Mouse (Mus musculus): ENCODE results near the gene Duox2.

Gene Duox2

DNA sequence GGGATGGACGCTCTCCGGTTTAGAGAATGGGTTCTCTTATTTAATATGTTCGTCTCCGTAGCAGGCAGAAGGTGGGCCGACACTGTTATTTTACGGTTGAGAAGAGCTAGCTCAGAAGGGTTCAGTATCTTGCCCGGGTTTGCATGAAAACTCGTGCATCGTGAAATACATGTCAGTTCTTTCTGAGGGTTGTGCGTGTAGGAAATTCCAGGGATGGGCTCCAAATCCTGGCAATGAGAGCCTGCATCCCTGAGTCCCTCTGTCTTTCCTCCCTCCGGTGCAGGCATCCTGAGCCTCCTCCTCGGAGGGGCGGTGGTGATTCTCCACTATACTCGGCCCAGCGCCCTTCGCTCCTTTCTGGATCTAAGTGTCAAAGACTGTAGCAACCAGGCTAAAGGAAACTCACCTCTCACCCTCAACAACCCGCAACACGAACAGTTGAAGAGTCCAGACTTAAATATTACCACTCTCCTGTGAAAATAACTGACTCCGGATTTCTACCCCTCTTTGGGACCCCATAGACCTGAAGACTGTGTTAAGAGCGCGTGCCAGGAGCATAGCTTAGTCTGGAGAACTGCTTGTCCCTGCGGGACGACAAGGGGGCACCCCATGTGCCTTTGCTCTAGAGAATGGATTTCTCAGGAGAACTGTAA lies 3.8 kb upstream of the Duox2 start:
- DNase-seq: no peak

DNA sequence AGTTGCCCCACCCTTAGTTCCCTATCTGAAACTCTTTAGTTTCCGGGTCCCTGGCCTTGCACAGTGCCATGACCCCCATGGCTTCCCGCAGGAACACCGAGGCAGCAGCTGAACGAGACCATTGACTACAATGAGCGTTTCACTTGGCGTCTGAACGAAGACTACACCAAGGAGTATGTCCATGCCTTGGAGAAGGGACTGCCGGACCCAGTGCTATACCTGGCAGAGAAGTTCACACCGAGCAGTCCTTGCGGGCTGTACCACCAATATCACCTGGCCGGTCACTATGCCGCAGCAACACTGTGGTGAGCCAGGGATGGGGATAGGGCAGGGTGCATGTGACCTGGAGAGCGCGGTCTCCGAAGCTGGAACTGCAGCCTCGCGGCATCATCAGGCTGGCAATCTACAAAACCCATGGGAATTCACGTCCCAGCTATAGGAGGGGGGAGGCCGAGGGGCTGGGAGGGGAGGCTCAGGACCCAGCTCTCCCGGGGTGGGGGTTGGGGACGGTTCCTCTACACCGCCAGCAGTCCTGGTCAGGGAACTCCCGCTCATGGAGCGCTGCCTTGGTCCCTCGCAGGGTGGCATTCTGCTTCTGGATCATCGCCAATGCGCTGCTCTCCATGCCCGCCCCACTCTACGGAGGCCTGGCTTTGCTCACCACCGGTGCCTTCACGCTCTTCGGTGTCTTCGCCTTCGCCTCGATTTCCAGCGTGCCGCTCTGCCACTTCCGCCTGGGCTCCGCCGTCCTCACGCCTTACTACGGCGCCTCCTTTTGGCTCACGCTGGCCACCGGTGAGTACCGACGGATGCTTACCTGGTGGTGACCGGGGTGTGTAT lies 3.1 kb upstream of the Duox2 start:
- DNase-seq: peak; percentile 47

DNA sequence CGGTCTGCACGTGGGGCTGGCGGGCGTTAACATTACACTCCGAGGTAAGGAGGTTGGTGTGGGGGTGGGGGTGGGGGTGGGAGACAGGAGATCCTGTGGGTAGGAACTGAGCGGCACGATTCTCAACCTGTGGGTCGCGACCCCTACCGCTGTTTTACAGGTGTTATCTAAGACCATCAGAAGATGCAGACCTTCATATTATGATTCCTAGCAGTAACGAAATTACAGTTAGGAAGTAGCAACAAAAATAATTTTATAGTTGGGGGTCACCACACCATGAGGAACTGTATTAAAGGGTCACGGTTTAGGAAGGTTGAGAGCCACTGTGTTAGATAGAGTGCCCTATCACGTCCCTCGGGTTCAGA lies 2.4 kb upstream of the Duox2 start:
- DNase-seq: no peak

DNA sequence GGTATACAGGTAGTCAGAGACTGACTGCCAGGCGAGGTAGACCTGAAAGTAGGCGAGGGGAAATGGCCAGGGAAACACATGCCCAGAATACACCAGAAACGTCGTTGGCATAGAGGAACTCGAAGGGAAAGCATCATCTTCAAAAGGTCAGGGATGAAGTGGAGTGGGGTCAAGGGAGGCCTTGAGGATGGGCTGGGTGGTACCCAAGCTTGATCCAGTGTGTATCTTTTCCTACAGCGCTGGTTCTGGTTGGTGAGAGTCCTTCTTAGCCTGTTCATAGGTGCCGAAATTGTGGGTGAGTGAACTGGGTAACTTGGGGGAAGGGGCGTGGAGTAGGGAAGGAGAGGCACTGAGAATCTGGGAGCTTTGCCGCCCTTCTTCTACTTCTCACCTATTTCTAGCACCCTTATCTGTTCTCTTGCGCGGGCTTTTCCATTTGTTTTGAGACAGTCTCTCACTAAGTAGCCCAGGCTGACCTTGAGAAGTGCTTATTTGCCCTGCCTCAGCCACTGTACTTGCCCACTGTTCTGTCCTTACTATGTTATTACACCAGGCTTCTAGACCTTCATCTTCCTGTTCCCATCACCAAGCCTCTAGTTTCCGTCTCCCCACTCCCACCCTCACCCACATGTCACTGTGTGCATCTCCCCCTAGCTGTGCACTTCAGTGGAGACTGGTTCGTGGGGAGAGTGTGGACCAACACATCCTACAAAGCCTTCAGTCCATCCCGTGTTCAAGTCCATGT lies 1.8 kb upstream of the Duox2 start:
- no peak for DNase-seq

DNA sequence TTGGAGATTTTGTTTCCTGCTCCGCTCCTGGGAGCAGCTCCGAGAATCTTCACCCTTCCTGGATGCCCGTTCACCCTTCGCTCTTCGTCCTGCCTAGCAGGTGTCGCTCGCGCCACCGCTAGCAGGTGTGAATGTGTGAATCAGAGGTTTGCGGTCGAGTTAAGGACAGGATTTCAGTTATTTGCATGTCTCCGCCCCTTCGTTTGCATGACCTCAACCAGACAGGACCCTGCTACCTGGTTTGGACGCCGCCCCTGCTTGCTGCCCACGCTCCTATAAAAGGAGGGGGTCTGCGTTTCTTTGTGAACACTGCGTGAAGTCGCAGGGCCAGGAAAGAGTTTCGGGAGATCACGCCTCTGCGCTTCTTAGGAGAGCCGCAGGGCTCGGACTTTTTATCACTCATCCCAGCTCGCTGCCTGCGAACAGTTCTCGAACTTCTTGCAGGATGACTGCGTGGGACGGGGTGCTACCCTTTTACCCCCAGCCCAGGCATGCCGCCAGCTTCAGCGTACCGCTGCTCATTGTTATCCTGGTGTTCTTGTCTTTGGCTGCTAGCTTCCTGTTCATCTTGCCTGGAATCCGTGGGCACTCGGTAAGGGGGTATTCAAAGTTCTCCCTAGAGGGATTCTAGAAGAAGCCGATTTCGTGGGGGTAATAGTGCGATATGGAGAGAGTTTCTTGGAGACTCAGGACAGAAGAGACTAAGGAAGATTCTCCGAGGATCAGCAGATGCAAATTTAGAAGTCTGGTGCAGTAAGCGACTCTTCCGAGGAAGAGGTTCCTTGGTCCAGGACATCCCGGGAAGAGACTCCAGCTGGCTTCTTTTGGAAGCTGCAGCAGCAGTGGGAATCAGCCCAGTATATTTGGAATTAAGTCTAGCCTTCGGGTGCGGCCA lies 594 bp upstream of the Duox2 start, which contains the start of gene Duoxa2:
Duoxa2 (plus strand) TSS at position 305 of the 895 bp plus-strand sequence.
- DNase-seq: no peak

DNA sequence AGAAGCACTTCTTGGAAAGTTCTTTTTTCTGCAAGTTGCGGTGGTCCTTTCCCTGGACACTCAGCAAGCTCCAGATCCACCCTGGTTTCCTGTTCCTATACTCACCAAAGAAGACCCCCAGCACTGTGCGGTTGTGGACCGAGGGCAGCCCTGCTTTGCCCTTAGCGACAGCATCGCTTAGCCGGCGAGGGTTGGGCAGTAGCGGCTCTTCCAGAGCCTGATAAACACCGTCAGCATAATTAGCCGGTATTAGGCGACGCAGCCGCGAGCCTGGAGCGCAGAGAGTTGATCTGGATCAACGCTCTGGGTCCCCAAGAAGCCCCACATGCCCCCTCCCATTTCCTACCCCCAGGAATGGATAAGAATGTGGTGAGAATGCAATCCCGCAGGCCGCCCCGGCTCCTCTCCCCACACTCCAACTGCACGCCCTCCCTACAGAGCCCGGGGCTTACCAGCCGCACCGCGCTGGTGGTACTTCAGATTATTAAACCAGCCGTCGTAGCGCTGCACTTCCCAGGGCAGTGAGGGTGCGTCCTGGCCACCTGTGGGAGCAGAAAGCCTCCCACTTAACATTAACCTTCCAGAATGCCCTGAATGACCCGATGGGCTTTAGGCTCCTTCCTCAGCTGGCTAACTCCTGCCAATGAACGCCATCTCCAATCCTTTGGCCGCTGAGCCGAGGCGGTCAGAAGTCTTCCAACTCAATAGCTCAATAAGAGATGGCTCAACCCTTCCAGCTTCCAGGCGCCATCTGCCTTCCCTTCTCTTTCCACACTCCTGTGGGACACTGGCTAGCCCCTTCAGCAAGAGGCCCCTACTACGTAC lies 766 bp downstream of the Duox2 start:
- no peak for DNase-seq

DNA sequence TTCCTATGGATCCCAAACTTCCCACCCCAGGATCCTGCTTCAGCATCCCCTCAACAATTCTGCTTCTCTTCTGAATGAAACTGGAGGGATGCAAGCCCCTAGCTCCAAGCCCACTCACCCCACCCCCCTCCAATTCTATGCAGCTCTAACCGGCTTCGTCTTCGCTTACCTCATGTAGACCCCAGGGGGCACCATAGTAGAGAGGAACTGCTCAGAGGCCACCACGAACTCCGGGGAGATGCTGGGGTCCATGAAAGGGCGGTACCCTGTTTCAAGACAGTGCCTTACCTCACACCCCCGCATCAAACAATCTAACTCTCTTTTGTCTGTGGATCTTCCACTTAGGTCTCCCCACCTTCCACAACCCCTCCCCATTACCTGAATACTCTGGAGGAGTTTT lies 3.3 kb downstream of the Duox2 start:
- no peak for DNase-seq

DNA sequence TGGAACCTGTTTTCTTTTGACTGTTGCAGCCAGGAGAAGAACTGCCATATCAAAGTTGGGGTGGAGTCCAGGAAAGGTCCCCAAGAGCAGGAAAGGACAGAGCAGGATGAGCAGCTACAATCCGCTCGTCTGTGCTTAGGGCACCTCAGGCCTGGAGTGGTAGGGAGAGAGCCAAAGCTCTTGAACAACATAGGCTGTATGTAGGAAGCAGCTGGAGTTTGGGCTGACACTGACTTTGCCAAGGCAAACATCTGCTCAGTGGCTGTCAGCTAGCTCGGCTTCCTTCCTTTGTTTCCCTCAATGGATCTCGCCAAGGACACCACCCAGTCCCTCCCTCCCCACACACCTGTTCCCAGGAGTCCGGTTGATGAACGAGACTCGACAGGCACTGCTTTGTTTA lies 12.1 kb downstream of the Duox2 start:
- no peak for DNase-seq

DNA sequence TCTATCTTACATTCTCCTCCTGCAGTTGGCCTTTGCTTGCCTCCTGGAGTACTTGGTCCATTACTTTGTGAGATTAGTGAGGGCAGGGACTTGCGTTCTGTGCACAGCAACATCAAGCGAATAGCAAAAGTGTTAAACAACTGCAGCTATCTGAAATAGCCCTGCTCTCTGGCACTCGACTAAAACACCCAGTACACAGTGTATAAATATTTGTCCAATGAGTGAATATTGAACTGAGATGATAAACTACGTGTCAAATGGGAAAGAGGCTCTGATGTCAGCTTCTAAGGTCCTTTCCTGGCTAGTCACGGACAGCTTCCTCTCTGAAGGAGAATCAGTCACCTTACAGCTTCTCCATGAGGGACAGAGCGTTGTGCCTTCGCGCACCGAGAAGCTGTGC lies 14.2 kb downstream of the Duox2 start:
- DNase-seq: no peak

DNA sequence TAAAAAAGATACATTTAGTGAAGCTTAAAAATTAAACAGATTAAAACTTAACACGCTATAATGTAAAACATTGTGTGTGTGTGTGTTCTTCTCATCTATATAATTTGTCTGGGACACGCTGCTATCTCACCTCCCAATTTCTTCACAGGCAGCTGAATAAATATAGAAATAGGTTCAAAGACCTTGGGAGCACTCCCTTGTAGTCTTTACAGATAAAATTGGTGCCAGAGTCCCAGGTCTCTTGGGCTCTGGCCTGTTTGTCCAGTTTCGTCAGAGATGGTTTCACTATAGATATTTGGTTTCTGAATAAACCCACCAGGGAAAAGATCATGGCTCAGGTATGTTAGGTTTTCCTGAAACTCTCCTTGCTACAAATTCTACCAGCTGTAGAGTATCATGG lies 19.5 kb downstream of the Duox2 start:
- no peak for DNase-seq

DNA sequence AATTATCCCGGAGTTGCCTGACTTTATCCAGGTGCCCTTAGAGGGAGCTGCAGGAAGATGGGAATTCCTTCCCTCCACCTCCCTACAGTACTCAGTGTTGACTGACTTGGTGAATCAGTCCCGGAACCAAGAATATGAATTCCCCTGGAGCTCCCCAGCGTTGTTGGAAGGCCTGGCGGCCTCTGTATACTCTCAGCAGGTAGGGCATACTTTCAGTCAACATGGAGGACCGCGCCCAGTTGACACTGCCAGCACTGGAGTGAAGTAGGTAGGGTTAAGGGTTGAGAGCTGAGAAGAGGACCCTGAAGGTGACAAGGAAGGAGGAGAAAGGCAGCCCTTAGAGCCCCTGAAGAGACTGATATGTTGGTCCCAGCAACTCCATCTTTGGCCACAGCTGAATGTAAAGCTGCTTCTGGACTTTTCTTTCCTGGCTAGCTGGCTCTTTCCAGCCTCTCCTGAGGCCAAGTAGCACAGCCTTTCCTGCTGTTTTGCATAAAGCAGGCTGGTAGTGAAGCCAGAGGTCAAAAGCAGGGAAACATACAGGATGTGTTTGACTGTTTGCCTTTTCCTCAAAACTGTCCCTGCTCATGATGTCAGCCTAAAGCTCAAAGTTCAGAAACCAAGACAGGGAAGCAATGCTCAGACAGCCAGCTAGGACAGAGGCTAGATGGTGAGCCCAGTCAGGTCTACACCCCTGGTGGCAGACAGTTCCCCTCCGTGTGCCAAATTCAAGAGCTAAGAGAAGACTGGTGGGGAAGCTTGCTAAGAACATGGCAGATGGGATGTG lies 31.6 kb downstream of the Duox2 start:
- DNase-seq: no peak

DNA sequence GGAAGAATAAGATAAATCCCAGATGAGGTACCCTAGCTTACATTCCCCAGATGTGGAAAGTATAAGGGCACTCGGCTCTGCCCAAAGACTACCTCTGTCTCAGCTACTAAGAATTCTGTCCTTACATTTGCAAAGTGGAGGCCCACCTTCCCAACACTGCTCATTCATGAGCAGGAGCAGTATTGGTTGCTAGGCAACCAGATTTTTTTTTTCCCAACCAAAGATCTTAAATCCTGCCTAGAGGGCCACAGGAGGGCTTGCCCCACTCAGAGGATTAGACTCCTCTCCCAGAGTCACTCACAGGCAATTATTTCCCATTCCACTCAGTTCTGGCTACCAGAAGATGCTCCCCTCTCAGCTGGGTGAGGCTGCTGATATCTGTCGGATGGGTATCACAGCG lies 33.6 kb downstream of the Duox2 start:
- DNase-seq: no peak

DNA sequence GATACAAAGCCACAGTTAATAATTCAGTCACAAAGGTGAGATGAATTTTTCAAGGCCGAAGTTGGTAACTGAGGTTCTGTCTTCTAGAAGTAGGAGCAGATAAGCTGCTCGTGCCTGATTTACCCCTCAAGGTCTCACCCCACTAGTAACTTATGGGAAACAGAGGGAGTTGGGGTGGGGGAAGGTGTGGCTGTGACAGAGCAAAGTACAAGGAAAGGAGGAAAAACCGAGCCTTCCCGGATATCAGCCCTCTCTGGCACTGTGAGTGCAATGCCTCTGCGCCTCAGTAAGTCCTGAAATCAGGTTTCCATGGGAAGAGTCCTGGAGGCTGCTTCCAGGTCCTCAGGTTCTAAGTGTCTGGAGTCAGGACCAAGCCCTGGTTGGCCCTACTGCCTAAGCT lies 37.5 kb downstream of the Duox2 start:
- DNase-seq: no peak

DNA sequence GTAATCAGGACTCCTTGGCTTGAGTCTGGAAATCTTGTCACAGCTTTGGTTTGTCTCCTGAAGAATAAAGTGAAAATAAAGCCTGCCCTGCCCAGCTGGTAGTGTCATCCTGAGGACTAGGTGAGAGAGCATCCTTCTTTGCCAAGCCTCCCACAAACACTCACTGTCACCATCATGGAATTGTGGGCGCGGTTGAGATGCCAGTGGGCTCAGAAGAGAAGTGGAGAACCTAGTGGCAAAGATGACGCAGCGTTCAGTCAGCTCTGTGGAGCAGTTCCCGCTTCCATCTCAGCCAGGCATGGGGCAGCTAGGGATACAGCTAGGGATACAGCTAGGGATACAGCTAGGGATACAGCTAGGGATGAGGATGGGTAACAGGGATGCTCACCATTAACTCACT lies 42.3 kb downstream of the Duox2 start:
- DNase-seq: peak; percentile 13

DNA sequence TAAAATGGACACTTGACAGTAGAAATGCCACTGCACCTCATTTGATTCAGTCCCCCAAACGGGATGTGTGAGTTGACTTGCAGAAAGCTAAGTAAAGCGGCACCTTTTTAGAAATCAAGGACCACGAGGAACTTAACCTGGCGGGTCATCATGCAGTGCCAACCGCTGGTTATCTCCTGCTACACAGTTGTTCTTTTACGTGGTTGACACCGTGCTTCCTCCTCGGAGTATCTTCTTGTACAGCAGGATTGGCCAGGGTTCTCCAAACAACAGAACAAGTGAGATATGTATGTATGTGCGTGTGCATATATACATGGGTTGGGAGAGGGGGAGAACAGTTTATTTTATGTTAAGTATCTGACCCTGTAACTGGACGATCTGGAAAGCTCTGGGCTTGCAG lies 50.5 kb downstream of the Duox2 start:
- no peak for DNase-seq

DNA sequence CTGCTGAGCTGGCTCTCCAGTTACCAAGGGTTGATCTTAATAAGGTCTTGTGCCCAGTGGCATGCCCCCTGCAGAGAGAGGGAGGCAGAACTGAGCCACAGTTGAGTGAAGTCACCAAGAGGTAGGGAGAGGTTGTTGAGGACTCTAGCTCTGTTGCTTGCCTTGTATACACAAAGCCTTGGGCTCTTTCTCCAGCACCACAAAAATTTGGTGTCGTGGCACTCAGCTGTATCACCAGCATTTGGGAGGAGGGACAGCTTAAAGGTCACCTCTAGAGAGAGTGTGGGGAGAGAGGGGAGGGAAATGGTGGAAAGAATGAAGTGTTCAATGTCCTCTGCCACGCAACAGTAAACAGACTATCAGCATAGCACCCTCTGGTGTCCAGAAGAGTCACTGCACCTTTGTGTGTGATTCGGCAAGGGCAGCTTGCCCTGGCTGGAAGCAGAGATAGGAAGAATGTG lies 54.5 kb downstream of the Duox2 start:
- DNase-seq: peak; percentile 56

DNA sequence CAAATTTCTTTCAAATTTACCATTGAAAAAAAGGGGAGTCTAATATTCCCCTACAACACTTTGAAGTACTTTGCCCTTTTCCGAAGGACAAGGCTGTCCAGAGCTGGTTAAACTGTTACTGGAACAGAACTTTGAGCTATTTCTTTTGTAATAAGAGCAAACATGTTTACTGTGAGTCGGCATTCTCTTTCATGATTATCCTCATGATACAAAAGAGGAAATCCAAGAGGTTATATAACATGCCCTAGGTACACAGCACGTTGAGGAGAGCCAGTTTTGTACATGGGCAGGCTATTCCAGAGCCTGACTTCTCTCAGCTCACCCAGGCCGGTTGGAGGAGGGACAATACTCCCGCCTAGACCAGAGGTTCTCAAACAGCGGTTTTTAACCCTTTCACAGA lies 56.3 kb downstream of the Duox2 start:
- no peak for DNase-seq

DNA sequence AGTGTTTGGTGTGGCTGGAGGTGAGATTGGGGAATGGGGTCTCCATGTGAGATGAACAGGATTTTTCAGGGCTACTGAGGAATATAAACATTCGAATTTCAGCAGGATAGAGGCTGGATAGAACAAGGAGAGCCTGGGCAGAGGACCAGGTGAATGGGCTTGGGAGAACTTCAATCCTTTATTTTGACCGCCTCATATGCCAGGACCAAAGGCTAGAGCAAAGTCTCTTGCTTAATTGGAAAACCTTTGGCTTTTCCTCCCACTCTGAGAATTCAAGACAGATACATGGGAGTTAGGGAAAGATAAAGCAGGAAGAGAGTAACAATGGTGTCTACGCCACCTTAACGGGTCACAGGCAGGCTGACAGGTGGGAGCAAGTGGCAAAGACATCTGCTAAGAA lies 57.0 kb downstream of the Duox2 start:
- no peak for DNase-seq

DNA sequence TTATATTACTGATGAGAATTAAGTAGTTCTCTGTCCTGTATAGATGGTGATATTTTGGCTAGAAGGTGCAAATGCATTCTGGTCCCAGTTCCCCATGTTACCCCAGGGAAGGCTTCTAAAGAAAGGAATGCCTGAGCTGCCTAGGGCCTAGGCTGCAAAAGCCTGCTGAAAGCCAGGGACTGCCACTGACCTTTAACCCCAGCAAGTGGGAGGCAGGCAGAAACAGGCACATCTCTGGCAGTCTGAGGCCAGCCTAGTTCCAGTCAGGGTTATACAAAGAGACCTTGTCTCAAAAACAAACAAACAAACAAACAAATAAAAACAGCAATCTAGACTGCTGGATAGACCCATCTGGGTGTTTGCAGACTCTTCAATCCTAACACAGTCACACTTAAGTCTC lies 57.5 kb downstream of the Duox2 start:
- no peak for DNase-seq

DNA sequence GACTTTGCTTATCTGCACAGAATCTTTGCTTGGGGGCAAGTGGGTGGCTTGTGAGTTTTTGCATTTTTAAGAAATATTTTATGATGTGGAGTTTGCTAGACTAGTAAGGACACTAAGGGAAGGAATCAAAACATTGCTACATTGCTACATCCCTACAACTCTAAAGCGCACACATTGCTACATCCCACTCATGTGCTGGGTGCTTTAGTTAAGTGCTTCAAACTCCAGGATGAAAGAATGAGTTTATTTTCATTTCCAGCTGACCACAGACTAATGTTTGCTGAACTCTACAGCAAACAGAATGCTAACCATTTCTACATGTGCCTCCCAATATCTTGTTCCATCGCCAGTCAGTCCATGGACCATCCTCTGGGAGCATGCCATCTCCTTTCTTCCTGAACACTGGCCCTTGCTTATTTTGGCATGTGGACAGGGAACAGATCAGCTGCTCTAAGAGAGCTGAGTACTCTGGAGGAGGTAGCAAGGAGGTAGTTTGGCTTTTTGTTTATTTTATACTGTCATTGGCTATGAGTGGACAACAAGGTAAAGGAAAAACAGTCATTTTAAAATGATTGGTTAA lies 60.3 kb downstream of the Duox2 start:
- DNase-seq: no peak

DNA sequence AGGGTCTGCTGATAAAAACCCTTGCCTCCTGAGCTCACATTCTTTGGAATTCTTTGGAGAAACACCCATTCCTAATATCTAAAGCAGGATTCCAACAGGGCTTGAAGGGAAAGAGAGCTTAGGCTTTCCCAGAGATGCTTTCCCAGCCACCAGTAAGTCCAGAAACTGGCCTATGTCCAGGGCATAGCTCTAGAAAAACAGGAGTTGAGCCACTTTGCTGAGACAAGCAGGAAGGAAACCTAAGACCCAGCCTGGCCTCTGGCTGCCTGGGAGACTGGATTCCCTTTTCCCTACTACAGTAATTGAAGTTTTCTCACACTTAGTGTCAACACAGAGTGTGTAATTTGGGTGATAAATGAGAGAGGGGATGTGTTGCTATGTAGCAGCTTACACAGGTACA lies 61.9 kb downstream of the Duox2 start:
- DNase-seq: no peak

All from right cerebral cortex, postnatal 14 days (tissue).